Mouse (Mus musculus) MEL (cell line): ENCODE measurements around the gene Rilpl1. TPM values are rescaled to one million over a fixed set of nuclear protein-coding genes. Genes with fewer than 3 reads are reported as not detected.

Experiments
- DNase-seq: peaks from one replicate; pipeline ENCODE4 v3.0.0; 2011; ENCODE audit warnings: low read depth, low spot score
- H3K27ac ChIP-seq: 2 replicates; pipeline ENCODE4 v1.5.1; 2012; ENCODE audit warnings: low read depth, mild to moderate bottlenecking, control low read depth, low read length, moderate library complexity; ENCODE audit not compliant: control insufficient read depth
- H3K27me3 ChIP-seq, 2 experiments: fragments of 150-350 bp in 1 of 2; sonication (generic) in 1 of 2; 2 replicates each; pipeline ENCODE4 v1.6.1; 2012; ENCODE audit warnings: low read length in 2 of 2, mild to moderate bottlenecking in 2 of 2, improper control_type of control experiment in 1 of 2, moderate library complexity in 1 of 2; ENCODE audit not compliant: insufficient read depth in 2 of 2, control insufficient read depth in 1 of 2
- H3K36me3 ChIP-seq, 2 experiments: 2 replicates each; pipeline ENCODE4 v1.6.1; 2012 to 2014; ENCODE audit warnings: low read length in 2 of 2, improper control_type of control experiment in 1 of 2, inconsistent platforms in 1 of 2, mild to moderate bottlenecking in 1 of 2; ENCODE audit not compliant: insufficient read depth in 2 of 2, control insufficient read depth in 1 of 2
- H3K4me1 ChIP-seq, 2 experiments: fragments of 150-350 bp in 1 of 2; sonication (generic) in 1 of 2; 2 replicates each; pipeline ENCODE4 v1.6.1; 2012; ENCODE audit warnings: low read length in 2 of 2, improper control_type of control experiment in 1 of 2, mild to moderate bottlenecking in 1 of 2; ENCODE audit not compliant: insufficient read depth in 2 of 2, control insufficient read depth in 1 of 2
- H3K4me3 ChIP-seq, 2 experiments: fragments of 150-350 bp in 1 of 2; sonication (generic) in 1 of 2; 2 replicates each; pipeline ENCODE4 v1.5.1; 2012; ENCODE audit warnings: low read depth in 2 of 2, low read length in 2 of 2, mild to moderate bottlenecking in 2 of 2, moderate library complexity in 2 of 2, control low read depth in 1 of 2, improper control_type of control experiment in 1 of 2; ENCODE audit not compliant: control insufficient read depth in 1 of 2, insufficient read depth in 1 of 2
- H3K79me2 ChIP-seq: 2 replicates; pipeline ENCODE4 v1.6.1; 2012; ENCODE audit warnings: mild to moderate bottlenecking, low read length, moderate library complexity; ENCODE audit not compliant: control insufficient read depth, poor library complexity, insufficient read depth
- H3K9ac ChIP-seq: 2 replicates; pipeline ENCODE4 v1.6.1; 2012; ENCODE audit warnings: low read depth, mild to moderate bottlenecking, control low read depth, low read length, moderate library complexity; ENCODE audit not compliant: control insufficient read depth, poor library complexity, severe bottlenecking
- H3K9me3 ChIP-seq: fragments of 150-350 bp; sonication (generic); replicated peaks from 2 replicates; pipeline ENCODE4 v1.6.1; 2012; ENCODE audit warnings: mild to moderate bottlenecking, low read length, improper control_type of control experiment, moderate library complexity; ENCODE audit not compliant: insufficient read depth
- BHLHE40 ChIP-seq: IDR thresholded peaks from 2 replicates; pipeline ENCODE4 v1.6.1; 2012; ENCODE audit warnings: low read depth, mild to moderate bottlenecking, inconsistent platforms, low read length, improper control_type of control experiment, borderline replicate concordance
- CHD1 ChIP-seq: IDR thresholded peaks from 2 replicates; pipeline ENCODE4 v1.6.1; 2012; ENCODE audit warnings: low read depth, mild to moderate bottlenecking, inconsistent platforms, low read length, improper control_type of control experiment
- CHD2 ChIP-seq: IDR thresholded peaks from 2 replicates; pipeline ENCODE4 v1.6.1; 2011; ENCODE audit warnings: low read length, improper control_type of control experiment
- CTCF ChIP-seq, 3 experiments: IDR thresholded peaks in 2 of 3; conservative IDR thresholded peaks in 1 of 3; 2 replicates each; pipeline ENCODE4 v1.5.1; 2011 to 2012; ENCODE audit warnings: low read length in 3 of 3, low read depth in 2 of 3, mild to moderate bottlenecking in 2 of 3, improper control_type of control experiment in 1 of 3, inconsistent platforms in 1 of 3, mixed read lengths in 1 of 3, moderate library complexity in 1 of 3; ENCODE audit not compliant: control insufficient read depth in 1 of 3, insufficient read depth in 1 of 3, poor library complexity in 1 of 3, severe bottlenecking in 1 of 3
- E2F4 ChIP-seq: IDR thresholded peaks from 2 replicates; pipeline ENCODE4 v1.6.1; 2011; ENCODE audit warnings: low read depth, low read length, improper control_type of control experiment, borderline replicate concordance
- EP300 ChIP-seq, 2 experiments: IDR thresholded peaks; 2 replicates each; pipeline ENCODE4 v1.6.1; 2011; ENCODE audit warnings: improper control_type of control experiment in 2 of 2, low read length in 2 of 2, low read depth in 1 of 2, mild to moderate bottlenecking in 1 of 2
- ETS1 ChIP-seq: IDR thresholded peaks from 2 replicates; pipeline ENCODE4 v1.6.1; 2012; ENCODE audit warnings: low read depth, mild to moderate bottlenecking, inconsistent platforms, low read length, improper control_type of control experiment, moderate library complexity
- GABPA ChIP-seq: IDR thresholded peaks from 2 replicates; pipeline ENCODE4 v1.6.1; 2012; ENCODE audit warnings: low read depth, mild to moderate bottlenecking, inconsistent platforms, low read length, improper control_type of control experiment, moderate library complexity
- HCFC1 ChIP-seq: IDR thresholded peaks from 2 replicates; pipeline ENCODE4 v1.6.1; 2012; ENCODE audit warnings: low read depth, mild to moderate bottlenecking, inconsistent platforms, low read length, improper control_type of control experiment, moderate library complexity
- JUND ChIP-seq: IDR thresholded peaks from 2 replicates; pipeline ENCODE4 v1.6.1; 2011; ENCODE audit warnings: low read depth, mild to moderate bottlenecking, improper control_type of control experiment, low read length
- KAT2A ChIP-seq: conservative IDR thresholded peaks from 2 replicates; pipeline ENCODE4 v1.6.1; 2012; ENCODE audit warnings: low read depth, low read length, improper control_type of control experiment, inconsistent platforms
- MAFK ChIP-seq: IDR thresholded peaks from 2 replicates; pipeline ENCODE4 v1.6.1; 2011; ENCODE audit warnings: low read depth, mild to moderate bottlenecking, low read length, improper control_type of control experiment, borderline replicate concordance
- MAX ChIP-seq: IDR thresholded peaks from 2 replicates; pipeline ENCODE4 v1.6.1; 2011; ENCODE audit warnings: low read length, improper control_type of control experiment
- MEF2A ChIP-seq: IDR thresholded peaks from 2 replicates; pipeline ENCODE4 v1.6.1; 2014; ENCODE audit warnings: low read depth, mild to moderate bottlenecking, inconsistent platforms, low read length, improper control_type of control experiment; ENCODE audit not compliant: poor library complexity, insufficient replicate concordance, severe bottlenecking; ENCODE audit errors: extremely low read depth
- MXI1 ChIP-seq: IDR thresholded peaks from 2 replicates; pipeline ENCODE4 v1.6.1; 2011; ENCODE audit warnings: mild to moderate bottlenecking, low read depth, low read length, improper control_type of control experiment
- MYB ChIP-seq: IDR thresholded peaks from 2 replicates; pipeline ENCODE4 v1.6.1; 2011; ENCODE audit warnings: mild to moderate bottlenecking, low read depth, low read length, improper control_type of control experiment
- MYC ChIP-seq: IDR thresholded peaks from 2 replicates; pipeline ENCODE4 v1.6.1; 2011; ENCODE audit warnings: low read depth, mild to moderate bottlenecking, low read length, improper control_type of control experiment, moderate library complexity
- NELFE ChIP-seq: IDR thresholded peaks from 2 replicates; pipeline ENCODE4 v1.6.1; 2011; ENCODE audit warnings: low read depth, low read length, improper control_type of control experiment
- NRF1 ChIP-seq: IDR thresholded peaks from 2 replicates; pipeline ENCODE4 v1.6.1; 2014; ENCODE audit warnings: low read depth, mild to moderate bottlenecking, inconsistent platforms, low read length, improper control_type of control experiment, moderate library complexity; ENCODE audit not compliant: poor library complexity, insufficient read depth, severe bottlenecking
- POLR2A ChIP-seq, 2 experiments: IDR thresholded peaks; 2 replicates each; pipeline ENCODE4 v1.6.1; 2011 to 2012; ENCODE audit warnings: low read length in 2 of 2, mild to moderate bottlenecking in 2 of 2, control low read depth in 1 of 2, improper control_type of control experiment in 1 of 2, low read depth in 1 of 2, moderate library complexity in 1 of 2; ENCODE audit not compliant: control insufficient read depth in 1 of 2, insufficient read depth in 1 of 2, poor library complexity in 1 of 2
- POLR2AphosphoS2 ChIP-seq: IDR thresholded peaks from 2 replicates; pipeline ENCODE4 v1.6.1; 2011; ENCODE audit warnings: low read length, improper control_type of control experiment
- POLR2AphosphoS5 ChIP-seq: IDR thresholded peaks from 2 replicates; pipeline ENCODE4 v1.6.1; 2012; ENCODE audit warnings: low read depth, borderline replicate concordance, mild to moderate bottlenecking, inconsistent platforms, low read length, moderate library complexity, mixed read lengths
- RAD21 ChIP-seq: IDR thresholded peaks from 2 replicates; pipeline ENCODE4 v1.6.1; 2011; ENCODE audit warnings: mild to moderate bottlenecking, low read depth, low read length, improper control_type of control experiment
- SMC3 ChIP-seq: IDR thresholded peaks from 2 replicates; pipeline ENCODE4 v1.6.1; 2011; ENCODE audit warnings: low read depth, low read length, improper control_type of control experiment
- TAL1 ChIP-seq: IDR thresholded peaks from 2 replicates; pipeline ENCODE4 v1.6.1; 2012; ENCODE audit warnings: mild to moderate bottlenecking, inconsistent platforms, low read length, moderate library complexity, mixed read lengths
- TBP ChIP-seq: IDR thresholded peaks from 2 replicates; pipeline ENCODE4 v1.8.0; 2011; ENCODE audit warnings: low read depth, low read length, improper control_type of control experiment
- TCF12 ChIP-seq: IDR thresholded peaks from 2 replicates; pipeline ENCODE4 v1.6.1; 2014; ENCODE audit warnings: low read depth, mild to moderate bottlenecking, inconsistent platforms, low read length, improper control_type of control experiment, moderate library complexity
- USF1 ChIP-seq: IDR thresholded peaks from 2 replicates; pipeline ENCODE4 v1.6.1; 2014; ENCODE audit warnings: low read depth, mild to moderate bottlenecking, inconsistent platforms, low read length, improper control_type of control experiment, moderate library complexity
- ZC3H11A ChIP-seq: IDR thresholded peaks from 2 replicates; pipeline ENCODE4 v1.6.1; 2012; ENCODE audit warnings: low read depth, mild to moderate bottlenecking, inconsistent platforms, low read length, improper control_type of control experiment
- ZMIZ1 ChIP-seq: IDR thresholded peaks from 2 replicates; pipeline ENCODE4 v1.6.1; 2012; ENCODE audit warnings: low read depth, mild to moderate bottlenecking, inconsistent platforms, low read length, improper control_type of control experiment, moderate library complexity
- ZNF384 ChIP-seq: IDR thresholded peaks from 2 replicates; pipeline ENCODE4 v1.6.1; 2012; ENCODE audit warnings: low read depth, mild to moderate bottlenecking, inconsistent platforms, low read length, improper control_type of control experiment
- polyA plus RNA-seq, 2 experiments: library from polyadenylated mRNA; stranded (reverse) in 1 of 2; unstranded in 1 of 2; fragments of >175 nt in 1 of 2; fragments of >200 nt in 1 of 2; gene quantifications; 2 replicates each; pipeline versions ENCODE4 v1.2.1 to v1.2.4; 2012; ENCODE audit warnings: low replicate concordance in 2 of 2, low read depth in 1 of 2; ENCODE audit not compliant: insufficient read length in 2 of 2, insufficient read depth in 1 of 2, missing spikeins in 1 of 2
- total RNA-seq: library from RNA; depleted of rRNA; stranded (reverse); fragments of 300-350 nt; gene quantifications from 2 replicates; pipeline ENCODE4 v1.2.3, GENCODE M21; 2012

The Rilpl1 gene
- total and polyA plus RNA-seq, 3 experiments = 5.7 to 8.6 TPM; not detected in 1

GRCm38 (mm10) chr5:124483655-124484396, 47.4 kb downstream of the Rilpl1 start (continued):
- TF ChIP-seq SMC3 (no peak), POLR2AphosphoS5 (no peak), USF1 (peak; percentile 75), ZC3H11A (no peak), ZNF384 (no peak), POLR2A (IDR thresholded peaks at IDR 0.05; ENCODE audit: control insufficient read depth in 1 of 2, insufficient read depth in 1 of 2, low read depth in 1 of 2, low read length in 2 of 2, poor library complexity in 1 of 2) (no peak; a peak in 1 of 4 replicates), JUND (no peak), GABPA (no peak), ZMIZ1 (no peak; the same call in 1 of the 2 replicates), MAX (no peak; the same call in 1 of the 2 replicates), CHD1 (no peak), MXI1 (no peak; the same call in 1 of the 2 replicates), TBP (peak; percentile 20; the same call in 1 of the 2 replicates), MYB (no peak), KAT2A (no peak), NELFE (no peak), TCF12 (no peak), MAFK (no peak), HCFC1 (no peak)
- TF ChIP-seq, all 39 proteins: peak for 7

DNA sequence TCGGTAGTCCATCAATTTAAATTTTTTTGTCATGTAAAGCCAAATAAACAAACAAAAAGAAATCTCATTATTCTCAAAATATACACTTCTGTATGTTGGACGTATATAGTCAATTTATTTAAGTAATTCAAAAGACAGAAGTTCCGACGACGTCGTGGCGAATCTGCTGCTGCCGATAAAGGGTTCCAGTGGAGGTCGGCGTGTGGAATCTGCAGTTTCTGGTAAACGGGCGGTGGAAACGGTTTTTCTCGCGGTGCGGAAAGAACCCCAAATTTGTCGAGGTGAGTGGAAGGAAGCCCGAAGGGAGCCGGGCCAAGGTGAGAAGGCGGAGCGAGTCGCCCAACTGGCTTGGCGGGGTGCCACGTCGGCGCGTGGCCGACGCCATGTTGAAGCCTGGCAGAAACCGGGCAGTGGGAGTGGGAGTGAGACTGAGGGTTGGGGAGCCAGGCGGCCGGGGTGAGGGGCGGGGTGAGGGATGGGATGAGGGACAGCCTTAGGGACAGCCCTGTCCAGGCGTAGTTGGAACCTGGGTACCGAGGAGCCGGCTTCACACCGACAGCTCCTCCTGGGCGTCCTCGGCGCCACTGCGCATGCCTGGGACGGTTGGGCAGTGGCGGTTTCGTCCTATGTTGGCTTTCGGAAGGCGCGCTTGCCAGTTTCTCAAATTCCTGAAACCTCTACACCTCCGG, 48.1 kb downstream of the Rilpl1 start, which contains the start of gene Snrnp35:
Snrnp35 (plus strand) TSS at position 169 of the 689 bp plus-strand sequence.
- H3K9ac ChIP-seq = peak within 1 kb of the TSS; percentile 100
- H3K9me3 ChIP-seq = no peaks in the 10 kb centered on the region
- peak; percentile 96 for DNase-seq
- H3K4me1 ChIP-seq = peaks cover 0 to 17% of the 10 kb centered on the region in 2 experiments; a peak in 2 of 4 replicates
- H3K27me3 ChIP-seq = no peaks in the 10 kb centered on the region
- H3K36me3 ChIP-seq = peaks cover 0 to 7% of the 10 kb centered on the region in 2 experiments; a peak in 2 of 4 replicates
- H3K4me3 ChIP-seq = peak within 1 kb of the TSS; percentile 90 to 93
- peak within 1 kb of the TSS; percentile 99 for H3K27ac ChIP-seq
- H3K79me2 ChIP-seq = peaks cover 10% of the 10 kb centered on the region
- TF ChIP-seq ZMIZ1 (peak; percentile 92), RAD21 (no peak), ETS1 (peak; percentile 17; the same call in 1 of the 2 replicates), POLR2AphosphoS2 (peak; percentile 80; the same call in 1 of the 2 replicates), MEF2A (no peak), EP300 (IDR thresholded peaks at IDR 0.05; ENCODE audit: low read depth in 1 of 2, low read length in 2 of 2) (peak in 1 of 2 experiments; percentile 58; a peak in 2 of 4 replicates), NELFE (peak; percentile 95), E2F4 (peak; percentile 75; the same call in 1 of the 2 replicates), MYC (peak; percentile 97), POLR2A (IDR thresholded peaks at IDR 0.05; ENCODE audit: control insufficient read depth in 1 of 2, insufficient read depth in 1 of 2, low read depth in 1 of 2, low read length in 2 of 2, poor library complexity in 1 of 2) (peak; percentile 40 to 79; a peak in 3 of 4 replicates), MXI1 (peak; percentile 87), HCFC1 (peak; percentile 86), BHLHE40 (peak; percentile 91), MAX (peak; percentile 93), CHD2 (peak; percentile 85), ZC3H11A (peak; percentile 100), TAL1 (no peak), MYB (peak; percentile 97), NRF1 (peak; percentile 94), CTCF (IDR thresholded peaks at IDR 0.05 in 2 of 3, conservative IDR thresholded peaks at IDR 0.05 in 1 of 3; ENCODE audit: control insufficient read depth in 1 of 3, insufficient read depth in 1 of 3, low read depth in 2 of 3, low read length in 3 of 3, poor library complexity in 1 of 3, severe bottlenecking in 1 of 3) (no peak), TBP (peak; percentile 32; the same call in 1 of the 2 replicates), TCF12 (peak; percentile 42)
